Mouse (Mus musculus) bone marrow, adult 2 months (tissue): ENCODE results near the gene Gpbp1.

ENCODE experiments used
- CTCF ChIP-seq: fragments of 200-500 bp; IDR thresholded peaks from 2 replicates; pipeline ENCODE4 v1.5.1; 2011; ENCODE audit warnings: low read length, control low read depth; ENCODE audit not compliant: control insufficient read depth, insufficient read depth
- POLR2A ChIP-seq: fragments of 200-500 bp; IDR thresholded peaks from 2 replicates; pipeline ENCODE4 v1.6.1; 2011; ENCODE audit warnings: low read depth, mild to moderate bottlenecking, control low read depth, low read length, borderline replicate concordance; ENCODE audit not compliant: control insufficient read depth

GRCm38 (mm10) chr13:111391426-111391825, 98.5 kb downstream of the Gpbp1 start:
- TF ChIP-seq POLR2A (no peak), CTCF (no peak)
